Mouse (Mus musculus) spleen, adult 2 months (tissue): Measurements from ENCODE around the gene Cactin.

ENCODE experiments used
- CTCF ChIP-seq: fragments of 200-500 bp; IDR thresholded peaks from 2 replicates; pipeline ENCODE4 v1.5.1; 2011; ENCODE audit warnings: mild to moderate bottlenecking, inconsistent platforms; ENCODE audit not compliant: insufficient read depth, insufficient read length, insufficient replicate concordance; ENCODE audit errors: extremely low read depth
- POLR2A ChIP-seq: fragments of 200-500 bp; IDR thresholded peaks from 2 replicates; pipeline ENCODE4 v1.6.1; 2011; ENCODE audit warnings: low read depth, low read length, inconsistent platforms

- TF ChIP-seq CTCF: no peak
- TF ChIP-seq POLR2A: no peak
Observed at GRCm38 (mm10) chr10:81327959-81328358, 7.1 kb downstream of the Cactin start.
